Comparison of ENCODE assay signal across 22 mouse cellular contexts in the genomic region with DNA sequence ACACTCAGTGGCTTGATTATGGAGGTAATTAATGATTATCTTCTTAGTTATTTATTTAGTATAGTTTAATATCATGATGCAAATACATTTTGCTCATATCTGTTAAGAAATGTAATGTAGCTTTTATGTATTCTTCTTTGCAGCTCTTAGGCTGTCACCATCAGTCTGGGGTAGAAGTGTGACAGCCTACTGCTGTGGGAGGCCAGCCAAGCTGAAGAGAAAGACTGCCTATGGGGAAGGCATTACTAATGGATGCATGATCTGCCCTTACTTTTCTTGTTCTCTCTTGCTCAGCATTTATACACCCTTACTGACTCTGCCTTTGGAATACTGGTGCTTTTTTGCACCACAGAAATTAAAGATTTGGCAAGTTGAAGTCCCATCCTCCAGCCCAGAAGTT.
DNase-seq lines count a peak whose midpoint lies in the region; ATAC-seq and TF ChIP-seq lines count a peak whose summit lies in the region.
"Had no signal": no experiment of that assay in that cellular context is flagged by ENCODE, and none has a peak within 500 bp of the region (broad histone marks: within the 10 kb centered on the region; RNA-seq: fewer than 3 reads in every experiment).

No protein-coding gene starts in this region.

- DNase-seq in frontal cortex, postnatal 10 days (ENCODE audit: low spot score in 2 of 2): no peak
- DNase-seq in lung, embryonic 14.5 days: peak; percentile 40
- no peak for DNase-seq in lung, postnatal 10 days
- peak; percentile 41 for DNase-seq in brain, embryonic 14.5 days (ENCODE audit: low read depth)
- peak; percentile 17 for DNase-seq in retina, postnatal 1 day
- no peak for DNase-seq in gastrocnemius, postnatal 4 days (ENCODE audit: low spot score in 2 of 2)
- DNase-seq: adrenal gland, adult 2 months; adrenal gland, postnatal 25 days; cerebellum, adult 11 months; cerebellum, adult 9-10 months; embryo, embryonic 11 days; gastrocnemius, adult 2 months; gastrocnemius, postnatal 25 days; heart, adult 11 months; heart, postnatal 36 days had no signal

- H3K4me3 ChIP-seq in lung, embryonic 14.5 days (ENCODE audit: low read depth, low read length): no peak overlapping the region
- H3K4me3 ChIP-seq: embryonic facial prominence, embryonic 15.5 days; erythroblast, embryonic 14.5 days; forebrain, embryonic 10.5 days; gastrocnemius, adult 2 months; heart, embryonic 13.5 days had no signal

- TF ChIP-seq POLR2A in brain, embryonic 14.5 days (IDR thresholded peaks at IDR 0.05; ENCODE audit: borderline replicate concordance, extremely low read depth, insufficient read depth, insufficient read length, poor library complexity, severe bottlenecking): no peak

- no peak overlapping the region for H3K27ac ChIP-seq in lung, embryonic 14.5 days (ENCODE audit: low read depth)
- H3K27ac ChIP-seq: embryonic facial prominence, embryonic 15.5 days; forebrain, embryonic 10.5 days; gastrocnemius, adult 2 months; heart, embryonic 13.5 days had no signal

- ATAC-seq in frontal cortex, adult (ENCODE audit: low TSS enrichment): peak; percentile 74
- ATAC-seq in lung, embryonic 14.5 days (ENCODE audit: insufficient read depth): peak; percentile 60; the same call in 1 of the 2 replicates
- ATAC-seq: forebrain, embryonic 16.5 days; intestine, embryonic 16.5 days had no signal

- H3K9me3 ChIP-seq in lung, embryonic 14.5 days (ENCODE audit: low read depth, low read length): no peaks in the 10 kb centered on the region
- H3K9me3 ChIP-seq: embryonic facial prominence, embryonic 15.5 days; forebrain, embryonic 10.5 days; heart, embryonic 13.5 days had no signal

- H3K4me2 ChIP-seq in lung, embryonic 14.5 days: no peak overlapping the region
- H3K4me2 ChIP-seq: embryonic facial prominence, embryonic 15.5 days; heart, embryonic 13.5 days had no signal

- no peaks in the 10 kb centered on the region for H3K27me3 ChIP-seq in lung, embryonic 14.5 days (ENCODE audit: insufficient read depth, low read length)
- H3K27me3 ChIP-seq: embryonic facial prominence, embryonic 15.5 days; heart, embryonic 13.5 days had no signal

- H3K9ac ChIP-seq in lung, embryonic 14.5 days: no peak overlapping the region
- H3K9ac ChIP-seq: embryonic facial prominence, embryonic 15.5 days; heart, embryonic 13.5 days had no signal

- no peaks in the 10 kb centered on the region for H3K36me3 ChIP-seq in lung, embryonic 14.5 days (ENCODE audit: insufficient read depth)
- H3K36me3 ChIP-seq: embryonic facial prominence, embryonic 15.5 days; forebrain, embryonic 10.5 days; heart, embryonic 13.5 days had no signal

- no peaks in the 10 kb centered on the region for H3K4me1 ChIP-seq in lung, embryonic 14.5 days (ENCODE audit: insufficient read depth)
- H3K4me1 ChIP-seq: embryonic facial prominence, embryonic 15.5 days; forebrain, embryonic 10.5 days; heart, embryonic 13.5 days had no signal

- no peak for TF ChIP-seq CTCF in lung, embryonic 14.5 days (IDR thresholded peaks at IDR 0.05; ENCODE audit: low read depth)
- TF ChIP-seq CTCF in brain, embryonic 14.5 days (IDR thresholded peaks at IDR 0.05; ENCODE audit: borderline replicate concordance, extremely low read depth, insufficient read depth, insufficient read length): no peak

Comparison
In these comparisons a context has a peak if more than half of its experiments do, and no peak if none do; other contexts are left out.
1. DNase-seq: peak in lung, embryonic 14.5 days (single experiment), brain, embryonic 14.5 days (single experiment) and retina, postnatal 1 day (single experiment); none in frontal cortex, postnatal 10 days (0 of 2), lung, postnatal 10 days (single experiment) and gastrocnemius, postnatal 4 days (0 of 2).